Mouse (Mus musculus) forebrain, embryonic 11.5 days (tissue): ENCODE results near the gene Naa20. TPM values are rescaled to one million over a fixed set of nuclear protein-coding genes. Genes with fewer than 3 reads are reported as not detected.

Experiments
- ATAC-seq: fragments of 200-750 bp; cut with Nextera tagmentation; replicated peaks from 2 replicates; pipeline ENCODE4 v1.8.0; 2017; ENCODE audit warnings: moderate TSS enrichment; ENCODE audit not compliant: low FRiP score
- DNase-seq: peaks from one replicate; pipeline ENCODE4 v3.0.0-alpha.2; 2017; ENCODE audit warnings: low spot score
- H3K27ac ChIP-seq: fragments of 300-500 bp; sonication (generic); 2 replicates; pipeline ENCODE4 v1.5.1; 2014; ENCODE audit warnings: low read depth, low read length
- H3K27me3 ChIP-seq: fragments of 300-500 bp; sonication (generic); 2 replicates; pipeline ENCODE4 v1.6.1; 2014; ENCODE audit warnings: mild to moderate bottlenecking, low read length, mixed read lengths; ENCODE audit not compliant: control insufficient read depth, insufficient read depth
- H3K36me3 ChIP-seq: fragments of 300-500 bp; sonication (generic); 2 replicates; pipeline ENCODE4 v1.6.1; 2014; ENCODE audit warnings: mild to moderate bottlenecking, low read length, moderate library complexity, mixed read lengths; ENCODE audit not compliant: control insufficient read depth, insufficient read depth
- H3K4me1 ChIP-seq: fragments of 300-500 bp; sonication (generic); replicated peaks from 2 replicates; pipeline ENCODE4 v1.6.1; 2014; ENCODE audit warnings: low read length, mixed read lengths; ENCODE audit not compliant: control insufficient read depth, insufficient read depth
- H3K4me2 ChIP-seq: fragments of 300-500 bp; sonication (generic); 2 replicates; pipeline ENCODE4 v1.6.1; 2014; ENCODE audit warnings: low read depth, mild to moderate bottlenecking, low read length, moderate library complexity, mixed read lengths; ENCODE audit not compliant: severe bottlenecking
- H3K4me3 ChIP-seq: fragments of 300-500 bp; sonication (generic); 2 replicates; pipeline ENCODE4 v1.5.1; 2014; ENCODE audit warnings: low read depth, low read length
- H3K9ac ChIP-seq: fragments of 300-500 bp; sonication (generic); 2 replicates; pipeline ENCODE4 v1.6.1; 2014; ENCODE audit warnings: low read length
- H3K9me3 ChIP-seq: fragments of 300-500 bp; sonication (generic); 2 replicates; pipeline ENCODE4 v1.6.1; 2016; ENCODE audit warnings: low read length, mixed read lengths; ENCODE audit not compliant: control insufficient read depth
- WGBS: fragments of 180-500 bp; shearing (Covaris S2); extraction: QIAGEN DNeasy Blood & Tissue Kit; methylation state at CpG from one replicate; pipeline ENCODE4 v1.1.7; 2014; 5-methylcytosine and 5-hydroxymethylcytosine counted together
- polyA plus RNA-seq: library from polyadenylated mRNA; unstranded; fragments of >200 nt; fragmentation: Nextera tagmentation; extraction: Ambion mirVana; gene quantifications from 2 replicates; pipeline ENCODE4 v1.2.1, GENCODE M21; 2014

Naa20 gene
- polyA plus RNA-seq: 142 and 144 TPM in 2 replicates

- H3K36me3 ChIP-seq: no peaks in the 10 kb centered on the region
- H3K9ac ChIP-seq: no peak within 1 kb of the TSS; the same call in 1 of the 2 replicates
- no peak within 1 kb of the TSS for H3K27ac ChIP-seq
- peaks cover 8% of the 10 kb centered on the region; the same call in 1 of the 2 replicates for H3K4me1 ChIP-seq
- no peak for DNase-seq
- 82% methylated on average over 6 of the region's 6 CpGs for WGBS
- peak within 1 kb of the TSS; percentile 40 for H3K4me2 ChIP-seq
- no peaks in the 10 kb centered on the region for H3K9me3 ChIP-seq
- peak within 1 kb of the TSS; percentile 97 for H3K4me3 ChIP-seq
- H3K27me3 ChIP-seq: no peaks in the 10 kb centered on the region
- ATAC-seq: no peak
These were observed at the start of gene Naa20 for GRCm38 (mm10) chr2:145901861-145902260. TSS of gene Naa20 (plus strand) at chr2:145902099.

GRCm38 (mm10) chr2:145855831-145856230, 46.1 kb upstream of the Naa20 start:
- no peak for DNase-seq

GRCm38 (mm10) chr2:145857864-145858263, 44.0 kb upstream of the Naa20 start:
- Histone ChIP-seq H3K4me2 (no peak overlapping the region), H3K4me1 (peaks cover 6% of the 10 kb centered on the region; the same call in 1 of the 2 replicates), H3K36me3 (no peaks in the 10 kb centered on the region), H3K4me3 (no peak overlapping the region), H3K27ac (no peak overlapping the region), H3K27me3 (no peaks in the 10 kb centered on the region), H3K9me3 (no peaks in the 10 kb centered on the region), H3K9ac (no peak overlapping the region)
- ATAC-seq (no peak), DNase-seq (no peak)
- WGBS: 91% methylated on average over 8 of the region's 8 CpGs

More at GRCm38 (mm10) chr2:145855831-145856230, 46.1 kb upstream of the Naa20 start:
- no peak for ATAC-seq
- H3K4me3 ChIP-seq: no peak overlapping the region
- no peaks in the 10 kb centered on the region for H3K36me3 ChIP-seq
- no peak overlapping the region for H3K27ac ChIP-seq
- H3K4me2 ChIP-seq: no peak overlapping the region
- WGBS: 90% methylated on average over 9 of the region's 9 CpGs
- peaks cover 1% of the 10 kb centered on the region; the same call in 1 of the 2 replicates for H3K4me1 ChIP-seq
- no peaks in the 10 kb centered on the region for H3K9me3 ChIP-seq
- no peak overlapping the region for H3K9ac ChIP-seq
- H3K27me3 ChIP-seq: no peaks in the 10 kb centered on the region

GRCm38 (mm10) chr2:145859442-145859931, 42.4 kb upstream of the Naa20 start:
- Histone ChIP-seq H3K36me3 (no peaks in the 10 kb centered on the region), H3K9ac (peak overlapping the region; percentile 55), H3K9me3 (no peaks in the 10 kb centered on the region), H3K4me3 (no peak overlapping the region), H3K4me1 (peaks cover 9% of the 10 kb centered on the region; the same call in 1 of the 2 replicates), H3K27me3 (no peaks in the 10 kb centered on the region), H3K4me2 (peak overlapping the region; percentile 62; the same call in 1 of the 2 replicates), H3K27ac (peak overlapping the region; percentile 81)
- DNase-seq: no peak
- WGBS: 46% methylated on average over 7 of the region's 7 CpGs
- peak; percentile 23; the same call in 1 of the 2 replicates for ATAC-seq

- Histone ChIP-seq H3K27ac (peak overlapping the region; percentile 81), H3K4me3 (peak overlapping the region; percentile 27), H3K4me1 (peaks cover 9% of the 10 kb centered on the region; the same call in 1 of the 2 replicates), H3K9ac (peak overlapping the region; percentile 55), H3K36me3 (no peaks in the 10 kb centered on the region), H3K4me2 (peak overlapping the region; percentile 62), H3K27me3 (no peaks in the 10 kb centered on the region), H3K9me3 (no peaks in the 10 kb centered on the region)
- WGBS: 5% methylated on average over 40 of the region's 40 CpGs
- DNase-seq (peak; percentile 85), ATAC-seq (peak; percentile 82)
These were observed 41.7 kb upstream of the Naa20 start for GRCm38 (mm10) chr2:145859932-145860801.

- Histone ChIP-seq H3K27me3 (no peaks in the 10 kb centered on the region), H3K4me1 (peaks cover 9% of the 10 kb centered on the region; the same call in 1 of the 2 replicates), H3K27ac (0 out of 2 replicates have a peak overlapping the region, but pooled peaks have one; percentile 21), H3K36me3 (no peaks in the 10 kb centered on the region), H3K4me2 (peak overlapping the region; percentile 34; the same call in 1 of the 2 replicates), H3K9ac (peak overlapping the region; percentile 55; the same call in 1 of the 2 replicates), H3K9me3 (no peaks in the 10 kb centered on the region), H3K4me3 (peak overlapping the region; percentile 27; the same call in 1 of the 2 replicates)
- DNase-seq: no peak
- ATAC-seq: no peak
- WGBS: 63% methylated on average over 8 of the region's 8 CpGs
These were observed 40.4 kb upstream of the Naa20 start for GRCm38 (mm10) chr2:145861193-145862123.

GRCm38 (mm10) chr2:145862206-145862817, 39.6 kb upstream of the Naa20 start:
- no peaks in the 10 kb centered on the region for H3K9me3 ChIP-seq
- ATAC-seq (peak; percentile 57; the same call in 1 of the 2 replicates), DNase-seq (no peak)
- WGBS: 34% methylated on average over 10 of the region's 10 CpGs
- H3K4me1 ChIP-seq: peaks cover 9% of the 10 kb centered on the region; the same call in 1 of the 2 replicates
- peak overlapping the region; percentile 16 for H3K4me3 ChIP-seq
- no peaks in the 10 kb centered on the region for H3K36me3 ChIP-seq
- peak overlapping the region; percentile 51; the same call in 1 of the 2 replicates for H3K27ac ChIP-seq
- H3K4me2 ChIP-seq: peak overlapping the region; percentile 34
- no peaks in the 10 kb centered on the region for H3K27me3 ChIP-seq
- H3K9ac ChIP-seq: peak overlapping the region; percentile 33
